Mouse (Mus musculus): ENCODE results near the gene Gm13694. TPM values are rescaled to one million over a fixed set of nuclear protein-coding genes. Genes with fewer than 3 reads are reported as not detected.

The Gm13694 gene
- total RNA-seq, 2 experiments from 2014 or later: not detected

GRCm38 (mm10) chr2:84023319-84023718, 44.6 kb downstream of the Gm13694 start:
- no peak for ATAC-seq (ENCODE audit: poor library complexity, severe bottlenecking)

DNA sequence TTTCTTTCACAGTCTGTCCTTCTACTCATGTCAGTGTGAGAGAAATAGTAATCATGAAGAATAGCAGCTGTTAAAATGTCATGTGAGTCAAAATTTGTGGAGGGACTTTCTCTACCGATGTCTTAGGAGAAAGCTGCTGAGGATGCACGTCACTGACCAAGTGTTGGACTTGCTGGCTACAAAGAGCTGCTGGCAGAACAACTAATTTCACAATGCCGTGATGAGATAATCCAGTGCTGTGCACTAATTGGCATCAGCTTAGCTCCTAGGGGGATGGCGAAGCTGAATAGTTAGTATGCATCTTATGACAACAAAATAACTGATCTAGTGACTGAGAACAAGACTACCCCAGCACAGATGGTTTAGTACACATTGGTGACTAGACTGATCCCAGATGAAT, 46.5 kb downstream of the Gm13694 start:
- ATAC-seq (ENCODE audit: poor library complexity, severe bottlenecking): no peak

Other genes starting within 250 kb of the Gm13694 start
- gene Fam171b, start 166.3 kb upstream of the Gm13694 start, total RNA-seq (2015): 0.11 and 0.14 TPM in 2 replicates
- not detected in 2 replicates for gene Fam171b, start 166.3 kb upstream of the Gm13694 start, total RNA-seq (2017)
- gene Zswim2, start 37.7 kb upstream of the Gm13694 start, total RNA-seq (2015): not detected in 2 replicates
- gene Zswim2, start 37.7 kb upstream of the Gm13694 start, total RNA-seq (2017): not detected in 2 replicates
- not detected in 2 replicates for gene Gm13698, start 23.2 kb upstream of the Gm13694 start, total RNA-seq (2015)
- not detected in 2 replicates for gene Gm13698, start 23.2 kb upstream of the Gm13694 start, total RNA-seq (2017)
- gene Gm13693, start 17.4 kb upstream of the Gm13694 start, total RNA-seq (2015): not detected in 2 replicates
- not detected in 2 replicates for gene Gm13693, start 17.4 kb upstream of the Gm13694 start, total RNA-seq (2017)
- not detected in 2 replicates for gene Gm13695, start 11.6 kb upstream of the Gm13694 start, total RNA-seq (2015)
- gene Gm13695, start 11.6 kb upstream of the Gm13694 start, total RNA-seq (2017): not detected in 2 replicates
- gene Gm13696, start 5.8 kb upstream of the Gm13694 start, total RNA-seq (2015): not detected in 2 replicates
- not detected in 2 replicates for gene Gm13696, start 5.8 kb upstream of the Gm13694 start, total RNA-seq (2017)
- gene Gm13697, start 5.8 kb downstream of the Gm13694 start, total RNA-seq (2015): not detected in 2 replicates
- not detected in 2 replicates for gene Gm13697, start 5.8 kb downstream of the Gm13694 start, total RNA-seq (2017)
- gene Gm13691, start 11.6 kb downstream of the Gm13694 start, total RNA-seq (2015): not detected in 2 replicates
- gene Gm13691, start 11.6 kb downstream of the Gm13694 start, total RNA-seq (2017): not detected in 2 replicates

Data from megakaryocyte, adult 5-6 weeks (primary cell).